Mouse (Mus musculus): ENCODE measurements around the gene Rbm20. TPM values are rescaled to one million over a fixed set of nuclear protein-coding genes. Genes with fewer than 3 reads are reported as not detected.
A peak's percentile ranks its signal among the peaks of the same experiment; 100 is the strongest.

The Rbm20 gene
- polyA plus RNA-seq, 1 experiment from 2014 or later = 51.8 TPM

- Histone ChIP-seq H3K27ac (ENCODE audit: poor library complexity, severe bottlenecking) (peak overlapping the region; percentile 88), H3K4me1 (replicated peaks) (peaks cover 55% of the 10 kb centered on the region), H3K9me3 (replicated peaks) (peaks cover 4% of the 10 kb centered on the region), H3K9ac (no peak overlapping the region), H3K27me3 (replicated peaks) (no peaks in the 10 kb centered on the region), H3K4me2 (no peak overlapping the region), H3K36me3 (peaks cover 13% of the 10 kb centered on the region), H3K4me3 (no peak overlapping the region)
- WGBS = 83% methylated on average over 9 of the region's 9 CpGs
- ATAC-seq (ENCODE audit: insufficient number of reproducible peaks, low FRiP score) = no peak
Measured at GRCm38 (mm10) chr19:53717364-53717763, 40.3 kb downstream of the Rbm20 start.

GRCm38 (mm10) chr19:53722186-53722585 is 45.1 kb downstream of the Rbm20 start:
- H3K4me1 ChIP-seq (replicated peaks) = peaks cover 61% of the 10 kb centered on the region
- H3K4me3 ChIP-seq = no peak overlapping the region
- no peak overlapping the region for H3K27ac ChIP-seq (ENCODE audit: poor library complexity, severe bottlenecking)
- no peak overlapping the region for H3K4me2 ChIP-seq
- peaks cover 4% of the 10 kb centered on the region for H3K9me3 ChIP-seq (replicated peaks)
- 89% methylated on average over 5 of the region's 5 CpGs for whole genome bisulfite sequencing
- H3K36me3 ChIP-seq = peaks cover 13% of the 10 kb centered on the region
- H3K9ac ChIP-seq = no peak overlapping the region
- no peak for ATAC-seq (ENCODE audit: insufficient number of reproducible peaks, low FRiP score)
- no peaks in the 10 kb centered on the region for H3K27me3 ChIP-seq (replicated peaks)

DNA sequence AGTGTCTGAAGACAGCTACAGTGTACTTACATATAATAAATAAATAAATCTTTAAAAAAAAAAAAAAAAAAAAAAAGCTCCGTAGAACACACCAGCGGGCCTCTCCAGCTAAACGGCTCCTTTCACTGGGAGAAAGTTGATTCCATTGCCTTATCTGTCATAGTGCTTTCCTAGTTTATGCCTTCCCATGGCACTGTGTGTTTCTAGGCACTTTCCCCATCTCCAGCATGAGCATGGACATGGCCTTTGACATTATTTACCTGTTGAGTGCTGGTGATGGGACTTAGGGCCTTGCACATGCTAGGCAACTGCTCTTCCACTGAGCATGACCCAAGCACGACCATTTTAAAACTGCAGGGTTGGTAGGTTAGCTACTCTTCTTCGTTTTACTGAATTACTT is 46.9 kb downstream of the Rbm20 start:
- Histone ChIP-seq H3K4me3 (no peak overlapping the region), H3K4me2 (no peak overlapping the region), H3K36me3 (peaks cover 13% of the 10 kb centered on the region), H3K9me3 (replicated peaks) (peaks cover 4% of the 10 kb centered on the region), H3K9ac (no peak overlapping the region), H3K27ac (ENCODE audit: poor library complexity, severe bottlenecking) (no peak overlapping the region), H3K4me1 (replicated peaks) (peaks cover 60% of the 10 kb centered on the region), H3K27me3 (replicated peaks) (no peaks in the 10 kb centered on the region)
- no peak for ATAC-seq (ENCODE audit: insufficient number of reproducible peaks, low FRiP score)
- 83% methylated on average over 5 of the region's 5 CpGs for WGBS

- ATAC-seq (ENCODE audit: insufficient number of reproducible peaks, low FRiP score) = 0 out of 2 replicates have a peak, but pooled peaks have one; percentile 41
- 37% methylated on average over 12 of the region's 12 CpGs for WGBS
- peaks cover 8% of the 10 kb centered on the region for H3K36me3 ChIP-seq
- no peaks in the 10 kb centered on the region for H3K9me3 ChIP-seq (replicated peaks)
- H3K27me3 ChIP-seq (replicated peaks) = no peaks in the 10 kb centered on the region
- no peak overlapping the region for H3K9ac ChIP-seq
- H3K4me1 ChIP-seq (replicated peaks) = peaks cover 70% of the 10 kb centered on the region
- peak overlapping the region; percentile 41; the same call in 1 of the 2 replicates for H3K27ac ChIP-seq (ENCODE audit: poor library complexity, severe bottlenecking)
- peak overlapping the region; percentile 27; the same call in 1 of the 2 replicates for H3K4me2 ChIP-seq
- H3K4me3 ChIP-seq = no peak overlapping the region
Measured at GRCm38 (mm10) chr19:53726340-53726739, 49.2 kb downstream of the Rbm20 start.

DNA sequence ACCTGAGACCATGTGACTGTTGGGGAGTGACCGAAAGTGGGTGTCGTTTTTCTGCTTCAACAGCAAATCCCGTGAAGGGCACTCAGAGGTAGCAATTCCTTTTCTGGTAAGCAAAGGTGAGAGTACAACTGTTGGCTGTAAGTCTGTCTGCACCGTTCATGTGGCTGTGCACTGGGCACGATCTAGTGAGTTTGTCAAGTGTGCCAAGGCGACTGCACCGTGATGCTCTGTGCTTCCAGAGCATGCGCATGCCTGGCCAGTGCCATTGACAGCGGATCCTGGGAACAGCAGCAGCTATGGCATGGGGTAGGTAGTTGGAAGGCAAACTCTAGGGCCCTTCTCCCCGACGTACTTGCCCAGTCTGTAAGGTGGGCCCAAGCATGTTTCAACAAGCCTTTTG is 49.6 kb downstream of the Rbm20 start:
- 65% methylated on average over 11 of the region's 11 CpGs for WGBS

DNA sequence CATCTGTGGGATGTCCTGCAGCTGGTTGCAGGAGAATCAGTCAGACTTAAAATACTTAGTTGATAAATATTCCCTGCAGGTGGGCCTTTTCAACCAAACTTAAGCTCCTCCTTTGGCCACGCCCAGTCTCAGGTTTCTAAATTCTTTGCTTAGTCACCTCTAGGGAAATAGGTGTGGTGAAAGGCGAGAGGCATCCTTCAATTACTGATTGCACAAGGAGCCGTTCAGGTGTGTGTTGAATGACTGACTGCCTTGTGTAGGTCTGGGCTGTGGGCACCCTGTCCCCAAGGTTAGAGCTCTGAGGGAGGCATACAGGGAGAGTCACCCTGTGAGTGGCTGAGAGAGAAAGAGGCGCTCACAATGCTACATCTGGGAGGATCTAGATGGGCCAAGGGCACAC is 50.2 kb downstream of the Rbm20 start:
- H3K4me1 ChIP-seq (replicated peaks) = peaks cover 79% of the 10 kb centered on the region
- no peak overlapping the region for H3K4me2 ChIP-seq
- H3K9me3 ChIP-seq (replicated peaks) = no peaks in the 10 kb centered on the region
- H3K36me3 ChIP-seq = no peaks in the 10 kb centered on the region
- no peak overlapping the region for H3K9ac ChIP-seq
- peak overlapping the region; percentile 41 for H3K27ac ChIP-seq (ENCODE audit: poor library complexity, severe bottlenecking)
- no peaks in the 10 kb centered on the region for H3K27me3 ChIP-seq (replicated peaks)
- H3K4me3 ChIP-seq = no peak overlapping the region
- ATAC-seq (ENCODE audit: insufficient number of reproducible peaks, low FRiP score) = no peak
- WGBS = 60% methylated on average over 4 of the region's 4 CpGs

More for the DNA sequence above, 49.6 kb downstream of the Rbm20 start:
- no peak for ATAC-seq (ENCODE audit: insufficient number of reproducible peaks, low FRiP score)
- H3K36me3 ChIP-seq = peaks cover 4% of the 10 kb centered on the region; the same call in 1 of the 2 replicates
- H3K27me3 ChIP-seq (replicated peaks) = no peaks in the 10 kb centered on the region
- H3K27ac ChIP-seq (ENCODE audit: poor library complexity, severe bottlenecking) = peak overlapping the region; percentile 41
- H3K9ac ChIP-seq = no peak overlapping the region
- no peaks in the 10 kb centered on the region for H3K9me3 ChIP-seq (replicated peaks)
- H3K4me3 ChIP-seq = no peak overlapping the region
- peaks cover 74% of the 10 kb centered on the region for H3K4me1 ChIP-seq (replicated peaks)
- no peak overlapping the region for H3K4me2 ChIP-seq

DNA sequence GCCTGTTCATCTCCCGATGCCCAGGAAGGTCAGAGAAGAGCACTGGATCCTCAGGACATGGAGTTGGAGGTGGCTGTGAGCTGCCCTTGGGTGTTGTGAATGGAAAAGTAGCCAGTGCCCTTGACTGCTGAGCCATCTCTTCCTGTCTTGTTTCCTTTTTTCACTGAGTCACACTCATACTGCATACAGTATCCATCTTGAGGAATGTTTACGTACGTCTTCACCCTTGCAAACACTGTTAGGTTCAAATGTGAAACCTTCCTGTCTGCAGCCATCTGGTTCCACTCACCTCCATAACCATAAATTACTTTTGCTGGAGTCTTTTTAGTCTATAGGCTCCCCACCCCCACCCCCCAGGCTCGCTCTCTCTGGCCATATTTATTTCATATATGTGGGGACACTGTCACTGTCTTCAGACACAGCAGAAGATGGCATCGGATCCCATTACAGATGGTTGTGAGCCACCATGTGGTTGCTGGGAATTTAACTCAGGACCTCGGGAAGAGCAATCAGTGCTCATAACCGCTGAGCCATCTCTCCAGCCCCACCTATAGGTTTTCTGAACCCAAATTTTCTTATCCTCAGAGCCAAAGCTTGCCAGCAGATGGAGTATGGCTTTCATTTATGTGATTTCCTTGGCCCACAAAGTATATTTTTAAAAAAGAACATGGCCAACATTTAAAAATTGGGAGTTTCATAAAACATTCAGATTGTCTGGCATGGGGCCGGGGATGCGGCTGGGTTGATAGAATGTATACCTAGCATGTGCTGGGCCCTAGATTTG is 51.0 kb downstream of the Rbm20 start:
- Histone ChIP-seq H3K27ac (ENCODE audit: poor library complexity, severe bottlenecking) (peak overlapping the region; percentile 41), H3K9me3 (replicated peaks) (no peaks in the 10 kb centered on the region)

DNA sequence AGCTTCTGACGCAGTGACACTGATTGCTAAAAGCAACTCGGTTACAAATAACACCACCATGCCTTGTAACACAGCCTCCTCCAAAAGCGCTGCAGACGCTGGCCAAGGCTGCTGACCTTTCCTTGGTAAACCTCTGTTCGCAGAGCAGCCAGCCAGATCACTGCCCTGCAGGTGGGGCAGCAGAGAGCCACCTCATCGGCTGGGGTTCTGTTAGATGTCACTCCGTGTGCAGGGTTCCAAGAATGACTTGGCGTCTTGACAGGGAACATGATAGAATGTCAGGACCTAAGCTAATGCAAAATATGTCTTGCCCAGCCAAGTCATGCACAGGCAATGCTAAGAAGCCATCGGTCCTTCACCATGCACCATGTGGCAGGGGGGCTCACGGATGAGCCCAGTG is 52.8 kb downstream of the Rbm20 start:
- no peak overlapping the region for H3K4me2 ChIP-seq
- H3K4me1 ChIP-seq (replicated peaks) = peaks cover 77% of the 10 kb centered on the region
- peak overlapping the region; percentile 69 for H3K27ac ChIP-seq (ENCODE audit: poor library complexity, severe bottlenecking)
- no peaks in the 10 kb centered on the region for H3K27me3 ChIP-seq (replicated peaks)
- no peaks in the 10 kb centered on the region for H3K36me3 ChIP-seq
- peak overlapping the region; percentile 37 for H3K9ac ChIP-seq
- 36% methylated on average over 10 of the region's 10 CpGs for WGBS
- ATAC-seq (ENCODE audit: insufficient number of reproducible peaks, low FRiP score) = no peak
- no peak overlapping the region for H3K4me3 ChIP-seq
- no peaks in the 10 kb centered on the region for H3K9me3 ChIP-seq (replicated peaks)

More for the DNA sequence above, 51.0 kb downstream of the Rbm20 start:
- Histone ChIP-seq H3K36me3 (no peaks in the 10 kb centered on the region), H3K4me1 (replicated peaks) (peaks cover 84% of the 10 kb centered on the region), H3K4me3 (no peak overlapping the region), H3K27me3 (replicated peaks) (no peaks in the 10 kb centered on the region), H3K4me2 (no peak overlapping the region), H3K9ac (no peak overlapping the region)
- ATAC-seq (ENCODE audit: insufficient number of reproducible peaks, low FRiP score) = no peak
- WGBS = 75% methylated on average over 9 of the region's 9 CpGs

DNA sequence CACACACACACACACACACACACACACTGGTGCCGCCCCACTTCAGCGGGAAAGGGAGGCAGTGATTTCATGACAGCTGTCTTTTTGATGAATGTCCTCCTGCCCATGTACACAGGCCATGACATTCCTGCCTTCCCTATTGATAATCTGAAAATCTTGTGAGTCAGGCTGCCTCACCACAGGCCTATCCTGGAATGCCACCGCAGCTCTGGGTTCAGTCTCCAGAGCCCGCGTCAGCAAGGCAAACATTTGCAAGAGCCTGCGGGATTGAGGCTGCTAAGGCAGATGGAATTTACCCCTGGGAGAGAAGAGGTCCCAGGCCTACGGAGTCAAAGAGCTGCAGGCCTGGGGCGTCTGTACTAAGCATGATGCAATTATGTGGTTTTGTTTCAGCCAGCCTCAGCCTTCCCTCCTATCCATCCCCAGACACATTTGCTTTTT is 54.7 kb downstream of the Rbm20 start:
- WGBS = 20% methylated on average over 8 of the region's 8 CpGs
- peak overlapping the region; percentile 85 for H3K27ac ChIP-seq (ENCODE audit: poor library complexity, severe bottlenecking)

DNA sequence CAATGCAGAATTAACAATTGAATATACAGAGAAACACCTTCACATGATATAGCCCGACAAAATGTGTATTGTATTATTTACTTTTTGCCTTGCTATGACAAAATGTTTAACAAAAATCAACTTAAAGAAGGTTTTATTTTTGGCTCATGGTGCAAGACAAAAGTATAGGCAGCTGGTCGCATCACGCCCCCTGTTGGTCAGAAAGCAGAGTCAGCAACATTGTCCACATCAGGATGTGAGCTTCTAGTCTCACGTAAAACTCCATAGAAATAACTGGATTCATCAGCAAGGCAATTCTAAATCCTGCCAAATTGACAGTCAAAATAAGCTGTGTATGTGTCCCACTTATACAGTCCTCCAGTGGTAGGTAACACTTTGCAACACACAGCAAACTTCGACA is 57.7 kb downstream of the Rbm20 start:
- Histone ChIP-seq H3K4me3 (no peak overlapping the region), H3K4me1 (replicated peaks) (peaks cover 51% of the 10 kb centered on the region)
- no peak for ATAC-seq (ENCODE audit: insufficient number of reproducible peaks, low FRiP score)

More for the DNA sequence above, 54.7 kb downstream of the Rbm20 start:
- H3K9me3 ChIP-seq (replicated peaks) = no peaks in the 10 kb centered on the region
- H3K27me3 ChIP-seq (replicated peaks) = no peaks in the 10 kb centered on the region
- no peak overlapping the region for H3K4me3 ChIP-seq
- H3K9ac ChIP-seq = peak overlapping the region; percentile 50; the same call in 1 of the 2 replicates
- H3K4me1 ChIP-seq (replicated peaks) = peaks cover 62% of the 10 kb centered on the region
- no peak overlapping the region for H3K4me2 ChIP-seq
- H3K36me3 ChIP-seq = no peaks in the 10 kb centered on the region
- ATAC-seq (ENCODE audit: insufficient number of reproducible peaks, low FRiP score) = peak; percentile 9; the same call in 1 of the 2 replicates

GRCm38 (mm10) chr19:53738701-53739131 is 61.6 kb downstream of the Rbm20 start:
- no peak for ATAC-seq (ENCODE audit: insufficient number of reproducible peaks, low FRiP score)
- H3K4me2 ChIP-seq = peak overlapping the region; percentile 33
- no peak overlapping the region for H3K4me3 ChIP-seq
- 0 out of 2 replicates have a peak overlapping the region, but pooled peaks have one; percentile 12 for H3K9ac ChIP-seq
- no peaks in the 10 kb centered on the region for H3K36me3 ChIP-seq
- H3K27ac ChIP-seq (ENCODE audit: poor library complexity, severe bottlenecking) = peak overlapping the region; percentile 68
- no peaks in the 10 kb centered on the region for H3K9me3 ChIP-seq (replicated peaks)
- H3K4me1 ChIP-seq (replicated peaks) = peaks cover 42% of the 10 kb centered on the region
- H3K27me3 ChIP-seq (replicated peaks) = no peaks in the 10 kb centered on the region
- 47% methylated on average over 6 of the region's 6 CpGs for WGBS

More for the DNA sequence above, 57.7 kb downstream of the Rbm20 start:
- WGBS = 59% methylated on average over 5 of the region's 5 CpGs
- Histone ChIP-seq H3K4me2 (no peak overlapping the region), H3K27me3 (replicated peaks) (no peaks in the 10 kb centered on the region), H3K27ac (ENCODE audit: poor library complexity, severe bottlenecking) (no peak overlapping the region), H3K9me3 (replicated peaks) (no peaks in the 10 kb centered on the region), H3K36me3 (no peaks in the 10 kb centered on the region), H3K9ac (no peak overlapping the region)
